Mouse (Mus musculus) lung, embryonic 16.5 days (tissue): ENCODE data around the gene Mbl1. TPM values are rescaled to one million over a fixed set of nuclear protein-coding genes. Genes with fewer than 3 reads are reported as not detected.

Experiments used
- ATAC-seq: fragments of 200-750 bp; cut with Nextera tagmentation; 2 replicates; pipeline ENCODE4 v1.8.0; 2017; ENCODE audit warnings: low read depth, mild to moderate bottlenecking, moderate library complexity
- H3K27ac ChIP-seq: fragments of 300-500 bp; sonication (generic); 2 replicates; pipeline ENCODE4 v1.5.1; 2014; ENCODE audit warnings: mild to moderate bottlenecking, control low read depth, low read length
- H3K27me3 ChIP-seq: fragments of 300-500 bp; sonication (generic); 2 replicates; pipeline ENCODE4 v1.6.1; 2014; ENCODE audit warnings: low read depth, low read length, mixed read lengths; ENCODE audit not compliant: control insufficient read depth, insufficient read depth
- H3K36me3 ChIP-seq: fragments of 300-500 bp; sonication (generic); 2 replicates; pipeline ENCODE4 v1.6.1; 2014; ENCODE audit warnings: low read length; ENCODE audit not compliant: control insufficient read depth, insufficient read depth
- H3K4me1 ChIP-seq: fragments of 300-500 bp; sonication (generic); replicated peaks from 2 replicates; pipeline ENCODE4 v1.6.1; 2014; ENCODE audit warnings: low read length, mixed read lengths; ENCODE audit not compliant: control insufficient read depth, insufficient read depth
- H3K4me2 ChIP-seq: fragments of 300-500 bp; sonication (generic); 2 replicates; pipeline ENCODE4 v1.6.1; 2014; ENCODE audit warnings: low read depth, low read length, control low read depth
- H3K4me3 ChIP-seq: fragments of 300-500 bp; sonication (generic); 2 replicates; pipeline ENCODE4 v1.5.1; 2014; ENCODE audit warnings: mild to moderate bottlenecking, low read length, control low read depth
- H3K9ac ChIP-seq: fragments of 300-500 bp; sonication (generic); 2 replicates; pipeline ENCODE4 v1.6.1; 2014; ENCODE audit warnings: low read length, control low read depth
- H3K9me3 ChIP-seq: fragments of 300-500 bp; sonication (generic); 2 replicates; pipeline ENCODE4 v1.6.1; 2016; ENCODE audit warnings: low read length; ENCODE audit not compliant: control insufficient read depth
- WGBS: fragments of 180-500 bp; shearing (Covaris S2); extraction: QIAGEN DNeasy Blood & Tissue Kit; methylation state at CpG from one replicate; pipeline ENCODE4 v1.1.7; 2014; 5-methylcytosine and 5-hydroxymethylcytosine counted together
- polyA plus RNA-seq: library from polyadenylated mRNA; unstranded; fragments of >200 nt; fragmentation: Nextera tagmentation; extraction: Ambion mirVana; gene quantifications from 2 replicates; pipeline ENCODE4 v1.2.1, GENCODE M21; 2015

Mbl1 gene
- polyA plus RNA-seq, 1 experiment from 2014 or later: 0.31 TPM

GRCm38 (mm10) chr14:41137006-41137405, 14.3 kb upstream of the Mbl1 start:
- Histone ChIP-seq H3K4me3 (no peak overlapping the region), H3K4me2 (no peak overlapping the region), H3K9me3 (no peaks in the 10 kb centered on the region), H3K36me3 (no peaks in the 10 kb centered on the region), H3K4me1 (0 out of 2 replicates have a peak, but pooled peaks cover 3% of the 10 kb centered on the region), H3K9ac (no peak overlapping the region), H3K27me3 (no peaks in the 10 kb centered on the region), H3K27ac (peak overlapping the region; percentile 13; the same call in 1 of the 2 replicates)
- ATAC-seq: peak; percentile 67

GRCm38 (mm10) chr14:41140686-41141085, 10.6 kb upstream of the Mbl1 start:
- Histone ChIP-seq H3K9ac (no peak overlapping the region), H3K4me3 (no peak overlapping the region), H3K4me1 (0 out of 2 replicates have a peak, but pooled peaks cover 3% of the 10 kb centered on the region), H3K27ac (no peak overlapping the region), H3K27me3 (no peaks in the 10 kb centered on the region), H3K36me3 (no peaks in the 10 kb centered on the region), H3K4me2 (no peak overlapping the region), H3K9me3 (no peaks in the 10 kb centered on the region)
- WGBS: 75% methylated on average over 1 of the region's 1 CpGs
- no peak for ATAC-seq

- WGBS: 41% methylated on average over 6 of the region's 6 CpGs
These were observed 5.2 kb upstream of the Mbl1 start for GRCm38 (mm10) chr14:41146035-41146434.

GRCm38 (mm10) chr14:41146922-41147321, 4.3 kb upstream of the Mbl1 start:
- Histone ChIP-seq H3K9me3 (no peaks in the 10 kb centered on the region), H3K36me3 (no peaks in the 10 kb centered on the region), H3K4me1 (no peaks in the 10 kb centered on the region), H3K27ac (peak overlapping the region; percentile 87), H3K27me3 (no peaks in the 10 kb centered on the region), H3K4me2 (no peak overlapping the region), H3K4me3 (no peak overlapping the region), H3K9ac (no peak overlapping the region)
- WGBS: 48% methylated on average over 3 of the region's 3 CpGs
- peak; percentile 39; the same call in 1 of the 2 replicates for ATAC-seq

More at GRCm38 (mm10) chr14:41146035-41146434, 5.2 kb upstream of the Mbl1 start:
- no peak overlapping the region for H3K27ac ChIP-seq
- peak; percentile 90 for ATAC-seq
- H3K27me3 ChIP-seq: no peaks in the 10 kb centered on the region
- no peaks in the 10 kb centered on the region for H3K36me3 ChIP-seq
- no peaks in the 10 kb centered on the region for H3K9me3 ChIP-seq
- no peak overlapping the region for H3K4me3 ChIP-seq
- H3K4me2 ChIP-seq: no peak overlapping the region
- H3K4me1 ChIP-seq: no peaks in the 10 kb centered on the region
- H3K9ac ChIP-seq: no peak overlapping the region

GRCm38 (mm10) chr14:41147356-41147755, 3.9 kb upstream of the Mbl1 start:
- Histone ChIP-seq H3K9ac (no peak overlapping the region), H3K4me3 (no peak overlapping the region), H3K4me2 (no peak overlapping the region), H3K4me1 (no peaks in the 10 kb centered on the region), H3K27me3 (no peaks in the 10 kb centered on the region), H3K27ac (peak overlapping the region; percentile 87), H3K9me3 (no peaks in the 10 kb centered on the region), H3K36me3 (no peaks in the 10 kb centered on the region)
- WGBS: 47% methylated on average over 2 of the region's 2 CpGs
- ATAC-seq: peak; percentile 42

- 53% methylated on average over 4 of the region's 4 CpGs for WGBS
- H3K4me3 ChIP-seq: no peak overlapping the region
- H3K4me2 ChIP-seq: no peak overlapping the region
- H3K9me3 ChIP-seq: no peaks in the 10 kb centered on the region
- no peaks in the 10 kb centered on the region for H3K27me3 ChIP-seq
- no peaks in the 10 kb centered on the region for H3K36me3 ChIP-seq
- no peak overlapping the region for H3K9ac ChIP-seq
- peaks cover 2% of the 10 kb centered on the region; the same call in 1 of the 2 replicates for H3K4me1 ChIP-seq
- ATAC-seq: peak; percentile 54; the same call in 1 of the 2 replicates
- peak overlapping the region; percentile 27; the same call in 1 of the 2 replicates for H3K27ac ChIP-seq
These were observed 8.8 kb downstream of the Mbl1 start for GRCm38 (mm10) chr14:41160076-41160475.

GRCm38 (mm10) chr14:41160743-41161142, 9.5 kb downstream of the Mbl1 start:
- ATAC-seq: no peak
- Histone ChIP-seq H3K4me3 (no peak overlapping the region), H3K4me2 (no peak overlapping the region), H3K9me3 (no peaks in the 10 kb centered on the region), H3K9ac (no peak overlapping the region), H3K36me3 (no peaks in the 10 kb centered on the region), H3K27ac (no peak overlapping the region; the same call in 1 of the 2 replicates), H3K27me3 (no peaks in the 10 kb centered on the region), H3K4me1 (peaks cover 2% of the 10 kb centered on the region; the same call in 1 of the 2 replicates)
- WGBS: 11% methylated on average over 1 of the region's 1 CpGs

GRCm38 (mm10) chr14:41162663-41163062, 11.4 kb downstream of the Mbl1 start:
- ATAC-seq: peak; percentile 75
- H3K9me3 ChIP-seq: no peaks in the 10 kb centered on the region
- H3K4me3 ChIP-seq: no peak overlapping the region
- 7% methylated on average over 2 of the region's 2 CpGs for WGBS
- no peak overlapping the region for H3K4me2 ChIP-seq
- no peak overlapping the region for H3K9ac ChIP-seq
- no peaks in the 10 kb centered on the region for H3K27me3 ChIP-seq
- H3K36me3 ChIP-seq: no peaks in the 10 kb centered on the region
- H3K4me1 ChIP-seq: peaks cover 2% of the 10 kb centered on the region; the same call in 1 of the 2 replicates
- no peak overlapping the region for H3K27ac ChIP-seq

GRCm38 (mm10) chr14:41167278-41167677, 16.0 kb downstream of the Mbl1 start:
- H3K4me3 ChIP-seq: no peak overlapping the region
- ATAC-seq: no peak
- no peak overlapping the region for H3K27ac ChIP-seq
- no peak overlapping the region for H3K9ac ChIP-seq
- no peaks in the 10 kb centered on the region for H3K36me3 ChIP-seq
- H3K4me1 ChIP-seq: no peaks in the 10 kb centered on the region
- H3K9me3 ChIP-seq: no peaks in the 10 kb centered on the region
- 35% methylated on average over 5 of the region's 5 CpGs for WGBS
- H3K27me3 ChIP-seq: no peaks in the 10 kb centered on the region
- no peak overlapping the region for H3K4me2 ChIP-seq

- no peak overlapping the region for H3K4me3 ChIP-seq
- H3K27me3 ChIP-seq: no peaks in the 10 kb centered on the region
- no peak overlapping the region for H3K4me2 ChIP-seq
- no peak overlapping the region for H3K9ac ChIP-seq
- no peaks in the 10 kb centered on the region for H3K9me3 ChIP-seq
- H3K36me3 ChIP-seq: no peaks in the 10 kb centered on the region
- WGBS: 82% methylated on average over 1 of the region's 1 CpGs
- no peaks in the 10 kb centered on the region for H3K4me1 ChIP-seq
- H3K27ac ChIP-seq: no peak overlapping the region
- ATAC-seq: peak; percentile 67; the same call in 1 of the 2 replicates
These were observed 17.3 kb downstream of the Mbl1 start for GRCm38 (mm10) chr14:41168567-41168966.
